Mouse (Mus musculus) neural tube, embryonic 14.5 days (tissue): ENCODE data around the gene Bcl2l11. TPM values are rescaled to one million over a fixed set of nuclear protein-coding genes. Genes with fewer than 3 reads are reported as not detected.

ENCODE experiments used
- ATAC-seq: fragments of 200-750 bp; cut with Nextera tagmentation; 2 replicates; pipeline ENCODE4 v1.8.0; 2017; ENCODE audit warnings: low read depth, mild to moderate bottlenecking, moderate TSS enrichment, moderate library complexity
- H3K27ac ChIP-seq: fragments of 300-500 bp; sonication (generic); 2 replicates; pipeline ENCODE4 v1.5.1; 2014; ENCODE audit warnings: low read depth, mild to moderate bottlenecking, control low read depth, low read length, moderate library complexity, mixed read lengths
- H3K27me3 ChIP-seq: fragments of 300-500 bp; sonication (generic); 2 replicates; pipeline ENCODE4 v1.6.1; 2014; ENCODE audit warnings: low read length; ENCODE audit not compliant: control insufficient read depth, insufficient read depth
- H3K36me3 ChIP-seq: fragments of 300-500 bp; sonication (generic); 2 replicates; pipeline ENCODE4 v1.6.1; 2014; ENCODE audit warnings: low read length, mixed read lengths; ENCODE audit not compliant: control insufficient read depth, insufficient read depth
- H3K4me1 ChIP-seq: fragments of 300-500 bp; sonication (generic); 2 replicates; pipeline ENCODE4 v1.6.1; 2014; ENCODE audit warnings: low read length; ENCODE audit not compliant: control insufficient read depth, insufficient read depth
- H3K4me2 ChIP-seq: fragments of 300-500 bp; sonication (generic); 2 replicates; pipeline ENCODE4 v1.6.1; 2014; ENCODE audit warnings: mild to moderate bottlenecking, low read depth, low read length, control low read depth
- H3K4me3 ChIP-seq: fragments of 300-500 bp; sonication (generic); 2 replicates; pipeline ENCODE4 v1.5.1; 2014; ENCODE audit warnings: low read depth, low read length, control low read depth, mixed read lengths
- H3K9ac ChIP-seq: fragments of 300-500 bp; sonication (generic); replicated peaks from 2 replicates; pipeline ENCODE4 v1.6.1; 2014; ENCODE audit warnings: low read depth, mild to moderate bottlenecking, control low read depth, low read length, mixed read lengths
- H3K9me3 ChIP-seq: fragments of 300-500 bp; sonication (generic); 2 replicates; pipeline ENCODE4 v1.6.1; 2016; ENCODE audit warnings: low read length; ENCODE audit not compliant: control insufficient read depth
- WGBS: fragments of 180-500 bp; shearing (Covaris S2); extraction: QIAGEN DNeasy Blood & Tissue Kit; methylation state at CpG from one replicate; pipeline ENCODE4 v1.1.7; 2014; 5-methylcytosine and 5-hydroxymethylcytosine counted together
- polyA plus RNA-seq: library from polyadenylated mRNA; unstranded; fragments of >200 nt; fragmentation: Nextera tagmentation; extraction: Ambion mirVana; gene quantifications from 2 replicates; pipeline ENCODE4 v1.2.1, GENCODE M21; 2014

The Bcl2l11 gene
- polyA plus RNA-seq, 1 experiment from 2014 or later = 11.5 TPM

GRCm38 (mm10) chr2:128122891-128123771 is 2.7 kb upstream of the Bcl2l11 start:
- H3K36me3 ChIP-seq = no peaks in the 10 kb centered on the region
- no peaks in the 10 kb centered on the region for H3K9me3 ChIP-seq
- H3K27me3 ChIP-seq = peaks cover 13% of the 10 kb centered on the region
- no peak overlapping the region for H3K9ac ChIP-seq
- H3K27ac ChIP-seq = no peak overlapping the region
- peaks cover 17% of the 10 kb centered on the region for H3K4me1 ChIP-seq
- WGBS = 3% methylated on average over 40 of the region's 40 CpGs
- ATAC-seq = no peak
- peak overlapping the region; percentile 99 for H3K4me2 ChIP-seq
- peak overlapping the region; percentile 3; the same call in 1 of the 2 replicates for H3K4me3 ChIP-seq

- H3K27me3 ChIP-seq = peaks cover 13% of the 10 kb centered on the region
- ATAC-seq = no peak
- H3K9ac ChIP-seq = no peak overlapping the region
- H3K9me3 ChIP-seq = no peaks in the 10 kb centered on the region
- peak overlapping the region; percentile 60; the same call in 1 of the 2 replicates for H3K4me3 ChIP-seq
- H3K4me1 ChIP-seq = peaks cover 22% of the 10 kb centered on the region
- no peak overlapping the region for H3K27ac ChIP-seq
- H3K36me3 ChIP-seq = no peaks in the 10 kb centered on the region
- WGBS = 3% methylated on average over 23 of the region's 23 CpGs
- peak overlapping the region; percentile 99 for H3K4me2 ChIP-seq
Measured at GRCm38 (mm10) chr2:128123921-128124683, 1.7 kb upstream of the Bcl2l11 start.

- peak overlapping the region; percentile 99 for H3K4me2 ChIP-seq
- WGBS = 1% methylated on average over 15 of the region's 15 CpGs
- no peak for ATAC-seq
- peaks cover 22% of the 10 kb centered on the region for H3K4me1 ChIP-seq
- peaks cover 13% of the 10 kb centered on the region for H3K27me3 ChIP-seq
- H3K36me3 ChIP-seq = no peaks in the 10 kb centered on the region
- H3K9me3 ChIP-seq = no peaks in the 10 kb centered on the region
- no peak overlapping the region for H3K27ac ChIP-seq
- peak overlapping the region; percentile 60; the same call in 1 of the 2 replicates for H3K4me3 ChIP-seq
- no peak overlapping the region for H3K9ac ChIP-seq
Measured at GRCm38 (mm10) chr2:128124693-128125092, 1.1 kb upstream of the Bcl2l11 start.

- Histone ChIP-seq H3K4me3 (peak overlapping the region; percentile 60), H3K27ac (no peak overlapping the region; the same call in 1 of the 2 replicates), H3K36me3 (peaks cover under 1% of the 10 kb centered on the region; the same call in 1 of the 2 replicates), H3K9me3 (no peaks in the 10 kb centered on the region), H3K4me1 (peaks cover 22% of the 10 kb centered on the region), H3K4me2 (peak overlapping the region; percentile 99), H3K9ac (peak overlapping the region; percentile 49), H3K27me3 (peaks cover 13% of the 10 kb centered on the region)
- ATAC-seq = peak; percentile 5; the same call in 1 of the 2 replicates
- WGBS = under 1% methylated on average over 35 of the region's 35 CpGs
Measured at GRCm38 (mm10) chr2:128126591-128127051, 783 bp downstream of the Bcl2l11 start.

GRCm38 (mm10) chr2:128127121-128127671 is 1.4 kb downstream of the Bcl2l11 start:
- H3K9me3 ChIP-seq = no peaks in the 10 kb centered on the region
- peaks cover 13% of the 10 kb centered on the region for H3K27me3 ChIP-seq
- ATAC-seq = peak; percentile 91
- WGBS = under 1% methylated on average over 51 of the region's 67 CpGs
- peak overlapping the region; percentile 99 for H3K4me2 ChIP-seq
- H3K9ac ChIP-seq = peak overlapping the region; percentile 65
- H3K36me3 ChIP-seq = peaks cover 2% of the 10 kb centered on the region; the same call in 1 of the 2 replicates
- H3K27ac ChIP-seq = peak overlapping the region; percentile 83
- H3K4me3 ChIP-seq = peak overlapping the region; percentile 60
- H3K4me1 ChIP-seq = peaks cover 22% of the 10 kb centered on the region

- WGBS = under 1% methylated on average over 47 of the region's 48 CpGs
- H3K4me1 ChIP-seq = peaks cover 22% of the 10 kb centered on the region
Measured at GRCm38 (mm10) chr2:128127691-128128292, 2.0 kb downstream of the Bcl2l11 start.

GRCm38 (mm10) chr2:128128532-128128931 is 2.7 kb downstream of the Bcl2l11 start:
- Histone ChIP-seq H3K9ac (no peak overlapping the region; the same call in 1 of the 2 replicates), H3K4me1 (peaks cover 16% of the 10 kb centered on the region), H3K27me3 (peaks cover 5% of the 10 kb centered on the region; the same call in 1 of the 2 replicates), H3K36me3 (peaks cover 2% of the 10 kb centered on the region; the same call in 1 of the 2 replicates), H3K4me3 (peak overlapping the region; percentile 60), H3K9me3 (no peaks in the 10 kb centered on the region), H3K27ac (no peak overlapping the region), H3K4me2 (peak overlapping the region; percentile 99)
- no peak for ATAC-seq
- 29% methylated on average over 10 of the region's 10 CpGs for WGBS

More at GRCm38 (mm10) chr2:128127691-128128292, 2.0 kb downstream of the Bcl2l11 start:
- Histone ChIP-seq H3K27me3 (peaks cover 9% of the 10 kb centered on the region), H3K36me3 (peaks cover 2% of the 10 kb centered on the region; the same call in 1 of the 2 replicates), H3K4me2 (peak overlapping the region; percentile 99), H3K9me3 (no peaks in the 10 kb centered on the region), H3K27ac (peak overlapping the region; percentile 83), H3K4me3 (peak overlapping the region; percentile 60), H3K9ac (peak overlapping the region; percentile 65)
- peak; percentile 15 for ATAC-seq

GRCm38 (mm10) chr2:128131503-128131902 is 5.7 kb downstream of the Bcl2l11 start:
- Histone ChIP-seq H3K9ac (no peak overlapping the region), H3K27ac (no peak overlapping the region), H3K4me3 (no peak overlapping the region), H3K9me3 (no peaks in the 10 kb centered on the region), H3K27me3 (no peaks in the 10 kb centered on the region), H3K36me3 (peaks cover 2% of the 10 kb centered on the region; the same call in 1 of the 2 replicates), H3K4me2 (no peak overlapping the region), H3K4me1 (peaks cover 5% of the 10 kb centered on the region)
- WGBS = 89% methylated on average over 11 of the region's 11 CpGs
- no peak for ATAC-seq
